Mouse (Mus musculus): ENCODE measurements around the gene Hsd17b7. TPM values are rescaled to one million over a fixed set of nuclear protein-coding genes. Genes with fewer than 3 reads are reported as not detected.

Hsd17b7 gene
- 5.5 and 5.6 TPM in 2 replicates for polyA plus RNA-seq (2012; rRNA removed)
- polyA plus RNA-seq (2014; fragmentation: Nextera tagmentation; extraction: Ambion mirVana), result 10.1 and 11.0 TPM in 2 replicates

- 1% methylated on average over 48 of the region's 48 CpGs for WGBS (ENCODE audit: insufficient replicate concordance)
- TF ChIP-seq CTCF (IDR thresholded peaks at IDR 0.05; ENCODE audit: low read depth), result no peak
- no peak for TF ChIP-seq EP300 (IDR thresholded peaks at IDR 0.05; ENCODE audit: low read depth)
- H3K9ac ChIP-seq (replicated peaks), result peak within 1 kb of the TSS; percentile 64
Observed at GRCm38 (mm10) chr1:169968792-169969515, at the start of gene Hsd17b7. Hsd17b7 (minus strand) TSS chr1:169969241.

DNA sequence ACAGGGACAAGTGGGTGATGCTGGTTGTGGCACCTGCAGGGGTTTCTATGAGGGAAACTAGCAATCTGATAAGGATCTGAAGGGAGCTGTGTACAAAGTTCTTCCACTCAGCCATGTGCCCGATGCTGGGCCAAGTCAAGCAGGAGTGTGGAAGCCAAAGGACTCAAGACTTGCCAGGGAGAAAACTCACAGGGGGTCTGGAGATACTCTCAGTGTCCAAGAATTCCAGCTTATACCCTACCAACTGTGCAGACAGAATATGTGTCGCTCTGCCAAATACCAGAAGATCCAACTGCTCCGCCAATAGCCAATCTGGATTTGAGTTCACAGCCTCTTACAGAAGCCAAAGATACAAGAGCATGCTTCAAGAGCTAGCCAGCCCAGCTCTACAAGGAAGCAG lies 45.7 kb upstream of the Hsd17b7 start:
- Histone ChIP-seq H3K27me3 (ENCODE audit: control insufficient read depth, insufficient read depth, low read length) (no peaks in the 10 kb centered on the region), H3K9ac (replicated peaks) (no peak overlapping the region), H3K4me1 (replicated peaks; ENCODE audit: control insufficient read depth in 2 of 2, insufficient read depth in 2 of 2, low read length in 1 of 2) (no peaks in the 10 kb centered on the region), H3K27ac (no peak overlapping the region), H3K4me2 (ENCODE audit: low read depth) (no peak overlapping the region), H3K4me3 (ENCODE audit: insufficient read depth in 1 of 2, low read depth in 2 of 2, low read length in 2 of 2) (no peak overlapping the region), H3K36me3 (replicated peaks; ENCODE audit: control insufficient read depth, insufficient read depth, low read depth) (no peaks in the 10 kb centered on the region), H3K9me3 (ENCODE audit: control insufficient read depth, low read length) (peaks cover 6% of the 10 kb centered on the region)
- ATAC-seq (ENCODE audit: insufficient read depth) (no peak), DNase-seq (ENCODE audit: low read depth in 3 of 3, low spot score in 3 of 3) (no peak)
- no peak for TF ChIP-seq CTCF (IDR thresholded peaks at IDR 0.05; ENCODE audit: low read depth)
- TF ChIP-seq EP300 (IDR thresholded peaks at IDR 0.05; ENCODE audit: low read depth), result no peak
- 67% methylated on average over 3 of the region's 3 CpGs for WGBS (ENCODE audit: insufficient replicate concordance)

More at GRCm38 (mm10) chr1:169968792-169969515, at the start of gene Hsd17b7:
- ATAC-seq (ENCODE audit: insufficient read depth), result peak; percentile 100
- DNase-seq (ENCODE audit: low read depth in 3 of 3, low spot score in 3 of 3), result peak; percentile 96 to 97 (median 97)
- H3K4me2 ChIP-seq (ENCODE audit: low read depth), result peak within 1 kb of the TSS; percentile 77
- no peaks in the 10 kb centered on the region for H3K36me3 ChIP-seq (replicated peaks; ENCODE audit: control insufficient read depth, insufficient read depth, low read depth)
- peak within 1 kb of the TSS; percentile 60 to 77 for H3K4me3 ChIP-seq (ENCODE audit: insufficient read depth in 1 of 2, low read depth in 2 of 2, low read length in 2 of 2)
- H3K27ac ChIP-seq, result peak within 1 kb of the TSS; percentile 9
- no peaks in the 10 kb centered on the region for H3K9me3 ChIP-seq (ENCODE audit: control insufficient read depth, low read length)
- H3K4me1 ChIP-seq (replicated peaks; ENCODE audit: control insufficient read depth in 2 of 2, insufficient read depth in 2 of 2, low read length in 1 of 2), result peaks cover 3 to 9% of the 10 kb centered on the region in 2 experiments; a peak in 2 of 4 replicates
- H3K27me3 ChIP-seq (ENCODE audit: control insufficient read depth, insufficient read depth, low read length), result no peaks in the 10 kb centered on the region

GRCm38 (mm10) chr1:170010716-170011505 lies 41.9 kb upstream of the Hsd17b7 start:
- Histone ChIP-seq H3K36me3 (replicated peaks; ENCODE audit: control insufficient read depth, insufficient read depth, low read depth) (no peaks in the 10 kb centered on the region), H3K27me3 (ENCODE audit: control insufficient read depth, insufficient read depth, low read length) (no peaks in the 10 kb centered on the region), H3K4me3 (ENCODE audit: insufficient read depth in 1 of 2, low read depth in 2 of 2, low read length in 2 of 2) (no peak overlapping the region), H3K4me1 (replicated peaks; ENCODE audit: control insufficient read depth in 2 of 2, insufficient read depth in 2 of 2, low read length in 1 of 2) (no peaks in the 10 kb centered on the region), H3K9me3 (ENCODE audit: control insufficient read depth, low read length) (no peaks in the 10 kb centered on the region; the same call in 1 of the 2 replicates), H3K27ac (no peak overlapping the region), H3K9ac (replicated peaks) (no peak overlapping the region), H3K4me2 (ENCODE audit: low read depth) (no peak overlapping the region)
- 71% methylated on average over 15 of the region's 15 CpGs for WGBS (ENCODE audit: insufficient replicate concordance)
- TF ChIP-seq EP300 (IDR thresholded peaks at IDR 0.05; ENCODE audit: low read depth) (no peak), CTCF (IDR thresholded peaks at IDR 0.05; ENCODE audit: low read depth) (no peak)
- no peak for DNase-seq (ENCODE audit: low read depth in 3 of 3, low spot score in 3 of 3)
- ATAC-seq (ENCODE audit: insufficient read depth), result no peak

DNA sequence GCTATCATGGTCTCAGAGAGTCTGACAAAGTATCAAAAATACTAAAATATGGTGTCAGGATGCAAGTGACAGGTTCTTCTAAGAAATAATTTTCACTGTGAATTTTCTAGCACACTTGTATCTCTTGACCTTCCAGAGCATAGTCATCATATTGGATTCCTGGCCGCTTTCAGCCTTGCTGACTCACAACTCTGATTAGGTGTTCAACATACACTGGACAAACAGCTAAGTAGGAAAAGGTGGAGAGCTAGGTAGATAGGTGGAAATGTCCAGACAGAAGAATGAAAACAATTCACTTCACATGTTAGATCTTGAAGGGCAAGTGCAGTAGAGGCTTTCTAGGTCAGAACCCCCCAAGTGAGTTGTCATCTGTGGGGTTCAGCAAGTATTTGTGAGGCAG lies 40.3 kb upstream of the Hsd17b7 start:
- H3K9me3 ChIP-seq (ENCODE audit: control insufficient read depth, low read length), result no peaks in the 10 kb centered on the region
- H3K36me3 ChIP-seq (replicated peaks; ENCODE audit: control insufficient read depth, insufficient read depth, low read depth), result no peaks in the 10 kb centered on the region
- TF ChIP-seq EP300 (IDR thresholded peaks at IDR 0.05; ENCODE audit: low read depth), result no peak
- no peak for TF ChIP-seq CTCF (IDR thresholded peaks at IDR 0.05; ENCODE audit: low read depth)
- H3K4me3 ChIP-seq (ENCODE audit: insufficient read depth in 1 of 2, low read depth in 2 of 2, low read length in 2 of 2), result no peak overlapping the region
- ATAC-seq (ENCODE audit: insufficient read depth), result no peak
- H3K27ac ChIP-seq, result no peak overlapping the region
- no peak overlapping the region for H3K9ac ChIP-seq (replicated peaks)
- H3K4me1 ChIP-seq (replicated peaks; ENCODE audit: control insufficient read depth in 2 of 2, insufficient read depth in 2 of 2, low read length in 1 of 2), result no peaks in the 10 kb centered on the region
- no peak for DNase-seq (ENCODE audit: low read depth in 3 of 3, low spot score in 3 of 3)
- WGBS (ENCODE audit: insufficient replicate concordance), result 85% methylated on average over 1 of the region's 1 CpGs
- H3K4me2 ChIP-seq (ENCODE audit: low read depth), result no peak overlapping the region
- no peaks in the 10 kb centered on the region for H3K27me3 ChIP-seq (ENCODE audit: control insufficient read depth, insufficient read depth, low read length)

Measured in liver, embryonic 14.5 days (tissue).